Mouse (Mus musculus) spleen, postnatal 4 days (tissue): ENCODE data around the gene Wnt9b.

ENCODE experiments used
- DNase-seq, 2 experiments: peaks; one replicate each; pipeline ENCODE4 v3.0.0; 2022; ENCODE audit warnings: low spot score in 2 of 2

Wnt9b gene

DNA sequence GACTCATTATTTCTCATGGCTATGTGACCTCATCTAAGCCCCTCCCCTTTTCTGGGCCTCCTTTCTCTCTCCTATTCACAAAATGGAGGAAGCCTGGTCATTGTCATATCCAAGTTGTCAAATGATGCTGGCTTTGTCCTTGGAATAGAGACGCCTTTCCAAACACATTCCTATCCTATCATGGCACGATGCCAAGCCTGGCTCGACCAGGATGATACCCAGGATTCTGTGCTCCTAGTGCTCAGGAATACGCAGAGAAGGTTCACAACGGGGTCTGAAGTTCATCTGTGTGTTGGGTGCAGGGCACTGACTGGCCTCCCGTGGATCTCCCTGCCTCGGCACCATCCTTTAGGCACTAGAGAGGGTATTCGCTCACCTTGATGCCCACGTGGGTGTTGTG lies 18.0 kb downstream of the Wnt9b start:
- DNase-seq: no peak

DNA sequence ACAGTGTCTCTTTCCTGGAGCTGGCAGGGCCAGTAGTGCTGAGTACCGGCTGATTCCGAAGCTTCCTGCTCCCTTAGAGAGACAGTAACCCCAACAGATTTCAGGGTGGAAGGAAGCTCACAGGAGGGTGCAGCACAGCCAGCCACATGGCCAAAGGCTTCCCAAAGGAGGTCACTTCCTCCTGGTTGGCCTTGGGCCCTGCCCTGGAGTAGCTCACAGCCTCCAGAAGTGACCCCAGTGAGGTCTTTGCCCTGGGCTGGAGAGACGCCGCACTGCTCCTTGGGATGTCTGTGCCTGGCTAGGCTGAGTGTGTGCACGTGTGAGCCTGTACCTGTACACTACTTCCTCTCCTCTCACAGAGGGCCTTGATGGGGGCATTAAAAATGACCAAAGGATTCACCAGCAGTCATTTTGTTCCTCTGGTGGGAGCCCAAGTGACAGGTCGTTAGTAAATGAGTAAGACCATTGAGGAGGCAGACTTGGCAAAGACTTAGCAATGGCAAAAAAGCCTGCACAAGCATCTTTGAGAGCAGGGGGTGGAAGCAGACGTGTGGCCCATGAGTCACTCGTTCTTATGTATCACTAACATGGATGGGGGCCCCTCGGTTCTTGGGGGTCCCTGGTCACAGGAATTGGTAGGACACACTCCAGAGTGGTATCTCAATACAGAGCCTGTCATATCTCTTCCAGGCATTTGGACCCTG lies 20.2 kb downstream of the Wnt9b start:
- DNase-seq: no peak

DNA sequence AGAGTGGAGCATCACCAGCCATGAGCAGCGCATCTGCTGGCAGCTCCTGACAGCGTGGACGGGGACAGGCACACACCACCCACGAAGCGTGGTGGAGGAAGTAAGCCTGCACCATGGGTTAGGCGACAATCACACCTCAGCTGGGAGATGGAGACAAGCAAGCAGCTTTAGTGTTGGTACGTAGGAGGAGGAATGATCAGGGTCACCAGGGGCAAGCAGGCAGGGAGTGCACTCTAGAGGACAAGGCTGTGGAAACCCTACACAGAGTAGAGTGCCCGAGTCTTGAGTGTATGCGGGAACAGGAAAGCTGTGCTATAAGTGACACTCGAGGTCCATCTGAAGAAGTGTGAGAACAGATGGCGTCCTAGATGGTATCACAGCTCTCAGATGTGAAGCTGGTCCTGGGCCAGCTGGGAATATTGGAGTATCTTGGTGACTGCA lies 25.3 kb downstream of the Wnt9b start:
- no peak for DNase-seq

DNA sequence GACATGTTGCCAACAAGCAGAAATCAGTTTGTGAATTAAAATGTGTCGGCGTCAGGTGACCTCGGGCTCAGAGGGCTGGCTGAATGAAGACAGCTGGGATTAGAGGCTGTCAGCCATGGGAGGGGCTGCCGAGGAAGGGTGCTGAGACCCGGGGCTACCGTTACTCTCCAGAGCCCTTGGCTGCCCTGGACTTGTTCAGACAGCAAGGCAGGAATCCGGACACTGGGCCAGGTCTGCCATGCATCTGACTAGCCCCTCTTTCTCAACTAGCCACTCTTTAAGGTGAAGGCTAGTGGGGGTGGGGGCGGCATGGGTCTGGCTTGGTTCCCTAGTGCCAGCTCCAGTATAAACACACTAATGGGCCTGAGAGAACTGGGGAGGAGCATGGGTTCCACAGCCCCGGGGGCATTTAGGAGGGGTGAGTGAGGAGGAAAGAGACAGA lies 27.6 kb downstream of the Wnt9b start:
- no peak for DNase-seq

DNA sequence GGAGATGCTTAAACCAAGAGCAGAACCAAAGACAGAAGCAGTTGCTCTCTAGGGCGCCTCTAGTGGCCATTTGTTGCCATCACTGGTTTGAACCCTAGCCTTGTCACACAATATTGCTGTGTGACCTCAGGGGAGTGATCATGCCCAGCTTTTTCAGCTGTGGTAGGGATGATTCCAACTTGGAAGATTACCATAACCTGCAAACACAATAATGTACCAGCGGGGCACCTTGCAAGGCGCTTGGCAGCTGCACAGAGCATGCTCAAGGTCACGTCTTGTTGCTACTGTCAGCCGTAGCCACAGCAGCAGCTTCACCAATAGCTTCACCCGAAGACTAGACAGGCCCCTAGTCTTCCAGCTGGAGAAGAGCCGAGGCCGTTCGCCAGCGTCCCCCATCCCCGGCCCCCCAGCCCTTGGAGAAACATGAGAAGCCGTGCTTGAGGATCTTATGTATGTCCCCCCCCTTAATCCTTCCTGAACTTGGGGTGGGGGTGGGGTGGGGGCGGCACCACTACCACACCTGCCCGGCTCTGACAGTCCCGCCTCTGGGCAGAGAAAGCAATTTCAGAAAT lies 28.1 kb downstream of the Wnt9b start:
- no peak for DNase-seq

DNA sequence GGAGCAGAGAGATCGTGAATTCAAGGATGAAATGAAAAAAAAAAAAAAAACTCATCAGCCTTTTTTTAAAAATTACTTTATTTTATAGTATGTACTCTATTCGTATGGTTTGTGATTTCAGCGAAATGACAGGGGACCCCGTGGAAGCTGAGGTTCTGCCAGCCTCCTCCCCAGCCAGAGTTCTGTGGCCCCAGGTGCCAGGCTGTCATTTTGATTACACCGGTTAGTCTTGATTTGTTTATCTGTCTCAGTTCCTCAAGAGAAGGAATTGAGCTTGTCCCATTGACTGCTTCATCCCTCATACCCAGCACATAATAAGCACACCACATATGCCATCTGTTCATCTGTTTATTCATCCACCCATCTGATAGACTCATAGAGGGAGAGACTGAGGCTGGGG lies 30.2 kb downstream of the Wnt9b start:
- no peak for DNase-seq

DNA sequence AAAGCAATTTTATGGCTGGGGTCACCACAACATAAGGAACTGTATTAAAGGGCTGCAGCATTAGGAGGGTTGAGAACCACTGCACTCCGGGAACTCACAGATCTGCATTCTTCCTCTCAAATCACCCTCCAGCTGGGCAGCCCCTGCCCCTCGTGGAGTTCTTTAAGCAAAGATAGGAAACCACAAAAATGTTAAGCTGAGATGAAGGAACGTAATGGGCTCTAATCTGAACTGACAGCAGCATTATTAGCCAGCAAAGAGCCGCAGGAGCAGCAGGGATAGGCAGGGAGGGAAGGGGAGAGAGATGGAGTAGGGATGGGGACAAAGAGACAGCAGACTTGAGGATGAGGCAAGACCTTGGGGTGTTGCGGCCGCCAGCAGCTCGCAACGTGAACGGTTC lies 32.6 kb downstream of the Wnt9b start:
- no peak for DNase-seq

DNA sequence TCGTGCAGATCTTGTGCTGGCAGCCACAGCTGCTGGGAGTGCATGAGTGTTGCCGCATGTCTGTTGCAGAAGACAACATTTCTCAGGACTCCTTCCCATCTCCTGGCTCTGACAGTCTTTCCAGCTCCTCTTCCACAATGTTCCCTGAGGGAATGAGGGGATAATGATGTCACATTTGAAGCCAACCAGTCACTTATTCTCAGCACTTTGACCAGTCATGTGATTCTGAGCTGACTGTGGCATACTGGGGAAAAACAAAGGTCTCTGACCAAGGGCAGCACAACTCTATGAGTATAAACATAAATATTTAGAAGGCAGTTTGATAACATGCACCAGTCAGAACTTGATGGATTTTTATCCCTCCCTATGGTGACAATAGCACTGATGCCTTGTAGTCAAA lies 35.5 kb downstream of the Wnt9b start:
- no peak for DNase-seq

DNA sequence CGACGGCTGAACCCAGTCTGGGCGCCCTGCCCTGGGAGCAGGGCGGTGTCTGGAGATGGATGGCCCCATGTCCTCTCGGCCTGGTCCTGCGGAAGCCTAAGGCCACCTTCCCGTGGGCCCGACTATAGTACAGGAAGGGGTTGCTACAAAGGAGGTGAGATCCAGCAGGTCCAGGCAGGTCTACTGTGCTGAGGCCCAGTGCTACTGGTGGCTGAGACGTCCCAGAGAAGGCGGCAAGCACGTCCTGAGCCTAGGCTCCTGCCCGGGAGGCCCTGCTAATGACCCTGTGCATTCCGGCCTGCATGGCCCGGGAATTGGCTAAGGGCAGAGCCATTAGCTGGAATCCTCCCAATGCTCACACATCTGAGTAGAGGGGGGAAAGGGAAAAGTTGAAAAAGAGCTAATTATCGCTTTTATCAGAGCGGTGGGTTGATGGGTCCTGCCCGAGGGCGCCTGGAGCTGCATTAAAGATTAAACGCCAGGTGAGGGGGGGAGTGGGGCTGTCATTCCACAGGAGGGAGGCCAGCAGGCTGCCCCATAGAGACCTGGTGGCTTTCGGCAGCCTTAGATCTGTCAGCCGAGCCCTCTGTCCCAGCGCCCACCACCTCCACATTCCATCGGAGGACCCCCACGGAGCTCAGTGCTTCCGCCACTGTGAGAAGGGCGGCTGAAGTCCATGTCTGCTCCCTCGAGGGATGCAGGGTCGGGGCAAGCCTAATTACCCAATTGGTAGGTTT lies 37.6 kb downstream of the Wnt9b start:
- DNase-seq: no peak

DNA sequence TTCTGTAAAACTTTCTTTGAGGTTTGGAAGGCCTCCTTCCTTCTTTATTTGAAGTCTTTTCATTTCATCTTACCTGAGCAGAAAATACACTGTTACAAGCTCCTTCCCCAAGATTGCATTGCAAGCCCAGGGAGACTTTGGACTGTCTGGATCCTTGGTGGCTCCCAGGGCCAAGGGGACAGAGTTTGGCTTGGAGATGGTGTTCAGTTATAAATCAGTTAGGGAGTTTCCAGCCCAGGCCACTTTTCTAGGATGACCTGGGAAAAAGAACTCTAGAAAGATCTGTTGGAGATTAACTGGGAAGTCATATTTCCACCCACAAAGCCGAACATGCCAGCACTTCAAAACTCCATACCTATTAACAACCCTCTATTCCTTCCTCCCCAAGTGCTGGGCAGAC lies 39.6 kb downstream of the Wnt9b start:
- DNase-seq: no peak

DNA sequence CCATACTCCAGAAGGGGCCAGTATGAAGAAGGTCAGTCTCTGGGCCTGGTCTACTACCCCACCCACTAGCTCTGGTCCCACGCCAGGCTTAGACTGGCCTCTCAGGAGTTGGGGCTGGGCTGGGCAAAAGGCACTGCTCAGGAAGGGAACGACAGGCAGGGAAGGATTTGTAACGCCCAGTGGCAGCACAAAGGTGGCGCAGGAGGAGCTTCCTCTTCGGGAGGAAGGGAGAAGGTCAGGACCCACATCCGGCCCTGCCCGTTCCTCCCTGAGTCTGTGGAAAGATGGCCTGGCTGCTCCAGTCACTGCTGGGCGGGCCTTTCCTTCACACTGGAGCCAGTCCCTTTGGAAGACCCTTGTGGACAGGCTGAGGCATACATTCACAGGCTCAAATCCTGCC lies 42.6 kb downstream of the Wnt9b start:
- DNase-seq: no peak

DNA sequence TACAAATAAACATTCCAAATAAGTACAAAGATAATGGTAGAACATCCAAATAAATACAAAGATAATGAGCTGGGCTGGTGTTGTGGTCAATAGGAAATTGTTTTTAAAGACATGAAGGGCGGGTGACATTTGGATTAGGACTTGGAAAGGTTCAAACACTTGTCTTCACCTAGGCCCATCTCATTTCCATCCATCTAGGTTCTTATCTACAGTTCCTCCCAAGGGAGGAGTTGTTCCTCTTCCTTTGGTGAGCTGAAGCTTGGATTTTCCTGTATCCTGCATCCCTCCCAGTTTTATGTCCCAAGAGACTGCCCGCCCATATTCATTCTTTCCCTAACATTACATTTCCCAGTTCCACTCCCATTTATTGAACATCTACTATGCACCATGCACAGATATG lies 51.4 kb downstream of the Wnt9b start:
- no peak for DNase-seq

DNA sequence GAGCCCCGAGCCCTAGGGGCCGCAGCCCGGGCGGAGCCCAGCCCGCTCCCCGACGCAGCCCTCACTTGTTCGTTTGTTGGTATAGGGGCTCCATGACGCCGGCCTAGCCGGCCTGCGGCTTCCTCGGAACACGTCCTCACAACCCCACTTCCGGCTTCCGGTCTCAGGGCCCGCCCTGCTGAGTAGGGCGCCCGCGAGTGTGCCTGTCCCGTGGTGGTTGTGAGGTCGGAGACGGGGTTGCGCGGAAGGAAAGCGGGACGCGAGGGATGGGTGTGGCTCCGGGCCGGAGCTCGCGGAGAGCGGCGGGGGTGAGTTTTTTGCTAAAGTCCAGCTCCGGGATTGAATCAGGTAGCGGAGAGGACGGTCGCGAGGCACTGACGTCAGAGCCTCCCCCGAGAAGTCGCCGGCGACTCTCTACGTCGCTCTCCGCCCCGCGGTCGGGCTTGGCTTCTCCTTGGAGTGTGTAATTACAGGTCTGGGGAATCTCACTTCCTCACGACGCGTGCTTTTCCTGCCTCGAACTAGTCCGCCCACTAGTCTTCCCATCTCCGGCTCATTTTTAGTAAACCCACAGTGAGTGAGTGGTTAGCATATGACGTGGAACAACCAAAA lies 52.0 kb downstream of the Wnt9b start, which contains the start of gene Gosr2:
Gene Gosr2, minus strand, starts transcription at position 334 of the 612 bp plus-strand sequence.
- peak; percentile 85 to 92 for DNase-seq

DNA sequence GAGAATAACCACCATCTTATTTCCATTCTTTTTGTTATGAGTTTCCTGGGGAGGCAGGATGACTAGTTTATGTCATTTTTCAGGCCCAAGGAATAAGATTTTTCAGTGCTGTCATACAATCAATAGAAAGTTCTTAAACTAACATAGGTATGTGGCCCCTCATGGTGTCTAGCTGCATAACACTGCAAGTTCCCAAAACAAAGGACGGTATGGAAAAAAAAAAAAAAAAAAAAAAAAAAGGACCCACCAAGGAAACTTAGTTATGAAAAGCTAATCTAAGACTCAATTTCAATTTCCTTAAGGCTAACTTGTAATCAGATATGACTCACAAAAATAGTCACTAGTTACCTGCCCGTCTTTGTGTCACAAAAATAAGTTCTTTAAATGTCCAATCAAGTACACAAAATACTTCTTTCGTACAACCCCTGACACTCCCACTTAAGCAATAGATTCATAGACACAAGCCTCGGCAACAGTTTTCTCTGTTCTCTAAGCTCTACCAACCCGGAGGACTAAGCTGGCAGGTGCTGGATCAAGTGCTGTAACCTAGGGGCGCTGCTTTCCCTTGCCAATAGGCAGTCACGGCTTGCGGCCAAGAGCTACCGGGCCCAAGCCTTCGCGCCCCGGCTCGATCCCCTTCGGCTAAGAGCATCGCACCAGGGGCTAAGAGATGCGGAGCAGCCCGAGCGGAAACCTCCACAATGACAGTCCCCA lies 52.6 kb downstream of the Wnt9b start:
- DNase-seq: no peak

DNA sequence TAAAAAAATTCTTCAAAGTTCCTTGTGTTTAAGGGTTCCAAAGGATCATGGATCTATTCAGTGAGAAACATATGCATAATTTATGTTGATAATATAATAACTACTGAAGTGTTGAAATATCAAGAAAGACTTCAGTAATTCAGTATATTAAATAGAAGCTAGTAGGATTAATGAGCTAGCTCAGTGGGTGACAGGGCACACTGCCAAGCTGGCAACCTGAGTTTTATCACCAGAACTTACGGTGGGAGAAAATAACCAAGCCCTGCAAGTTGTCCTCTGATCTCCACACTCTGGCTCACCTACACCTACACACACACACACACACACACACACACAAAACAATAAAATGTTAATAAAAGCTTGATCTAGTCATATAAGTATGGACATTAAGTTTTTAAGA lies 56.4 kb downstream of the Wnt9b start:
- DNase-seq: no peak

DNA sequence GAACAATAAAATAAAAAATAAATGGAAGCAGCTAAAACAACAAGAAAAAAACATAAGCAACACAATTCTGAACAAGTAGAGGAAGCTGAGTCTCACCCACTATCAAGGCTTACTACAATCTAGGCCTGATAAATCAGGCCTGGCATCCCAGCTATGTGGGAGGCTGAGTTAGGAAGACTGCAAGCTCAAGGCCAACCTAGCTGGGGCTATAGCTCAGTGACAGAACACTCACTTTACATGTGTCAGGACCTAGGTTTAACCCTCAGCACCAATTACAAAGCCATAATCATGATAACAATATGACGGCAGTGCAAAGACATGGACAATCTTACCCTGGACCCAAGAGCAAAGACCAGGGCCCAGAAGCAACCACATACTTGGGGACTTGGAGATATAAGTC lies 58.6 kb downstream of the Wnt9b start:
- DNase-seq: no peak

DNA sequence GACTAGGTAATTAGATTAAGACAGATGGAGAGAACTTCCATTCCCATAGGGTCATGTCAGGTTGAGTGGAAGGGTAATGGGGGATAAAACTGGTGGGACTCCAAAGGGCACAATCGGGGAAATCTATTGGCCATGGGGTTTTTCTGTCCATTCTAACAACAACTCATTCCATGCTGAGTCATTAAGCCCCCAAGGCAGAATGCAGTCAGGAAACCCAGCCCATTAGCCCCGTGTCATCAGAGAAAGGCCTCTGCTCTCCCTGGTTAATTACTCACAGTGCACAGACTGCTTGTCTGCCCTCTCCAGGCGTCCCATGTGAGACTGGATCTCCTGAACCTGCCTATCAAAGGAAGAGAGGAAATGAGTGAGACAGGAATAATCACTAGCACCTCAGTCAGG lies 60.6 kb downstream of the Wnt9b start:
- no peak for DNase-seq

DNA sequence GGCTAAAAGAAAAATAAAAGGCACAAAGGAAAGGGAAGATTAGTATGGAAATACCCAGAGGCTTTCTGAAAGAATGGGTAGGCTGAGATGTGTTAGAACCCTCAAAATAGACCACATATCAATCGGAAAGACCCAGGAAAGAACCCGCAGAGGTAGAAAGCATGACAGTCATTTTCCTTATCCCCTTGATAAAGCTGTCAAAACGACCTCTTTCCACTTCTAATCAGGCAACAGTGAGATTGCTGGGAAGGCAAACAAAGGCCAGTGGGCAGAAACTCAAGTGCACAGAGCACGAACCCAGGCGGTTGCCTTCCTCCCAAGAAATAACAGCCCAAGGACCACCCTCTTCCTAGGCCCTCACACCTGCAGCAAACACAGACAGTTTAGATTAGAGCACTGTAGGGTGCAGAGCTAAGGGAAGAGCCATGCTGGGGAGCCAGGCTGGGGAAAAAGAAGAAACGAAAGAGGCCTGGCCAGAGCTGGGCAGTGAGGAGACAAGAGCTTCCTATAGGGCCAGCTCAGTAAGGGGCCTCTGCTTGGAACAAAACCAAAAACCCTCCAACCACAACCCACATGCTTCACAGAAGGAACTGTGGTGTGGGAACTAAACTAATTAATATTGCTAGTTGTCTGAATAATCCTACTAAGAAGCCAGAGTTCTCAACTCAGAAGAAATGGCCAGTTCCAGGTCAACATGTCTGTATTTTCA lies 61.2 kb downstream of the Wnt9b start:
- DNase-seq: no peak

DNA sequence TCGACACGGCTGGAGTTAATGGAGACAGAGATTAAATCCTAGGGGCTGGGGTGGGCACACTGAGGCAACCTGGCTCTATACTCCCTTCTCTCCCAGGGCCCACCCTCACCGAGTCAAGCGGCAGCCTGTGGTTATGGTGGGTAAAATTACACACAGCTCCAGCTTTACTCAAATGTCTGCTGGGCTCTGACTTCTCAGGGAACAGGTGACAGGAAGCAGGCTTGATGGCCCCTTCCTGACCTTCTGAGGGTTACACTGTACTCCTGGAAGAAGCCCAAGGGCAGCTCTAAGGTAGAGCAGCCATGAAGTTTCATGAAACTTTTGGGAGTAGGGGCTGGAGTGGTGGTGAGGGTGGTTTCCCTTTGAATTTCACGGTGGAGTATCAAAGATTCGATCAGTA lies 62.9 kb downstream of the Wnt9b start:
- no peak for DNase-seq

DNA sequence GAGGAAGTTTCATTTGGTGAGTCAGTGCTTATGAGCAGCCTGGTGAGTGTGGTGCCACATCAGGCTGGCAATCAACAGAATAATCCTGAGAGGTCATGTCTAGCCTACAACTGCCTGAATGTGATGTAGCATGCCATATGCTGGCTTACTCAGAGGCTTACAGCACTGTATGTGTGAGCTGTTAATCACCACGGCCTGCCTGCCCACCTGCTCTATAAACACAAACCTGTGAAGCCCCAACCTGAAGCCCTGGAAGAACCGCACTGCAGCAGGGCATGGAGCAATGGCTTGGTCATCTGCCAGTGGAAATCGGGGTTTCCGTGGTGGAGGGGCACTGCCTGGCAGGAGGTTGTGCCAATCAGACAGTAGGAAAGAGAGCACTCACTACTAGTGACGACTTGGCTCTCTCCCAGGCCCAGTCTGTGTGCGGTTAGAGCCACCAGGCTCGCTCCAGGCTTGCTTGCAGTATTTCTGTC lies 64.3 kb downstream of the Wnt9b start:
- no peak for DNase-seq

DNA sequence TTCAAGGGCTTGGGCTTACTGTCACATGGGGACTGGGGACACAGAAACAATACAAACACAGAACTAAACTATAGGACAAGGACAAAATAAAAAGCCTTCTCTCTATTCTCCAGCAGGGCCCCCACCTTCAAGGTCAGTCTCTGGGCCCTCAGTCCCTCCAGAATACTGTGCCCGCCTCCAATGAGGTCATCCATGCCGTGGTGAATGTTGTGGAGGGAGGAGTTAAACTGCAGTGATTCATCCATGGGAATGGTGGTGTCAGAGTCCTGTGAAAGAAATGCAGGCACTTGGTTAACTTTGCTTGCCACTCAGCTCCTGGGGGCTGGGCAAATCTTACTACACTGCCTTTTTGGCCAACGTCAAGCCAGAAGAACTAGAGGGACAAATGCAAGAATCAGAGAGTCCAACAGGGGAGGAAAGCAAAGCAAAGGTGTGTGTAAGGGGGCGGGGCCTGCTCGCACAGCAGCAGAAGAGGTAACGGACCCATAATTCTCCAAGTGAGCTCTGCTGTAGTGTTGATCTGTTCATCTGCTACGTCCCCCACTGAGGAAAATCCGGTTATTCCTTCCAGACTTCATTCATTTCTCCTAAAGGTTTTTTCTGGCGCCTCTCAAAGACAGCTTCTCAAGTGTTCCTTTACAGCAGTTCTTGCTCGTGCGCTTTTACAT lies 65.8 kb downstream of the Wnt9b start:
- no peak for DNase-seq
